Mouse (Mus musculus): Measurements from ENCODE around the gene Mast2. TPM values are rescaled to one million over a fixed set of nuclear protein-coding genes. Genes with fewer than 3 reads are reported as not detected.

Mast2 gene
- total RNA-seq, 2 experiments from 2014 or later: 52.1 to 70.5 TPM

GRCm38 (mm10) chr4:116421170-116421569 is 42.8 kb downstream of the Mast2 start:
- intact Hi-C loops (cut with DNase I; ENCODE audit: low total_unique reads): no loop called here
- no peak for DNase-seq

- intact Hi-C loops (cut with DNase I; ENCODE audit: low total_unique reads): no loop called here
- DNase-seq: no peak
Observed at GRCm38 (mm10) chr4:116412993-116413392, 51.0 kb downstream of the Mast2 start.

GRCm38 (mm10) chr4:116411401-116411800 is 52.6 kb downstream of the Mast2 start:
- intact Hi-C loops (cut with DNase I; ENCODE audit: low total_unique reads): no loop called here
- no peak for DNase-seq

- intact Hi-C loops (cut with DNase I; ENCODE audit: low total_unique reads): no loop called here
- DNase-seq: no peak
Observed at GRCm38 (mm10) chr4:116406668-116407067, 57.3 kb downstream of the Mast2 start.

GRCm38 (mm10) chr4:116405955-116406351 is 58.0 kb downstream of the Mast2 start:
- no peak for DNase-seq
- intact Hi-C loops (cut with DNase I; ENCODE audit: low total_unique reads): no loop called here

GRCm38 (mm10) chr4:116405276-116405954 is 58.6 kb downstream of the Mast2 start:
- no peak for DNase-seq
- intact Hi-C loops (cut with DNase I; ENCODE audit: low total_unique reads): no loop called here

GRCm38 (mm10) chr4:116403884-116404283 is 60.1 kb downstream of the Mast2 start:
- intact Hi-C loops (cut with DNase I; ENCODE audit: low total_unique reads): loop anchor here (5.0 kb wide), 1 partner anchor 62 kb away; no protein-coding TSS in a partner anchor
- peak; percentile 13 for DNase-seq

GRCm38 (mm10) chr4:116402708-116403107 is 61.3 kb downstream of the Mast2 start:
- intact Hi-C loops (cut with DNase I; ENCODE audit: low total_unique reads): loop anchor here (5.0 kb wide), 1 partner anchor 60 kb away; no protein-coding TSS in a partner anchor
- DNase-seq: no peak

- no peak for DNase-seq
- intact Hi-C loops (cut with DNase I; ENCODE audit: low total_unique reads): no loop called here
Observed at GRCm38 (mm10) chr4:116398051-116398450, 65.9 kb downstream of the Mast2 start.

GRCm38 (mm10) chr4:116377973-116378667 is 85.9 kb downstream of the Mast2 start:
- intact Hi-C loops (cut with DNase I; ENCODE audit: low total_unique reads): no loop called here
- no peak for DNase-seq

- intact Hi-C loops (cut with DNase I; ENCODE audit: low total_unique reads): no loop called here
- peak; percentile 66 for DNase-seq
Observed at GRCm38 (mm10) chr4:116371676-116372075, 92.3 kb downstream of the Mast2 start.

GRCm38 (mm10) chr4:116358099-116358498 is 105.9 kb downstream of the Mast2 start:
- intact Hi-C loops (cut with DNase I; ENCODE audit: low total_unique reads): no loop called here
- DNase-seq: peak; percentile 7

- DNase-seq: no peak
- intact Hi-C loops (cut with DNase I; ENCODE audit: low total_unique reads): no loop called here
Observed at GRCm38 (mm10) chr4:116352919-116353318, 111.1 kb downstream of the Mast2 start.

- DNase-seq: no peak
- intact Hi-C loops (cut with DNase I; ENCODE audit: low total_unique reads): no loop called here
Observed at GRCm38 (mm10) chr4:116352496-116352895, 111.5 kb downstream of the Mast2 start.

GRCm38 (mm10) chr4:116342119-116342518 is 121.9 kb downstream of the Mast2 start:
- intact Hi-C loops (cut with DNase I; ENCODE audit: low total_unique reads): loop anchor here (5.0 kb wide), 1 partner anchor 60 kb away; no protein-coding TSS in a partner anchor
- DNase-seq: peak; percentile 56

- DNase-seq: no peak
- intact Hi-C loops (cut with DNase I; ENCODE audit: low total_unique reads): no loop called here
Observed at GRCm38 (mm10) chr4:116336294-116336693, 127.7 kb downstream of the Mast2 start.

GRCm38 (mm10) chr4:116329256-116329655 is 134.7 kb downstream of the Mast2 start:
- intact Hi-C loops (cut with DNase I; ENCODE audit: low total_unique reads): no loop called here
- DNase-seq: no peak

GRCm38 (mm10) chr4:116322127-116322526 is 141.9 kb downstream of the Mast2 start:
- DNase-seq: no peak
- intact Hi-C loops (cut with DNase I; ENCODE audit: low total_unique reads): no loop called here

GRCm38 (mm10) chr4:116317575-116317974 is 146.4 kb downstream of the Mast2 start:
- no peak for DNase-seq
- intact Hi-C loops (cut with DNase I; ENCODE audit: low total_unique reads): no loop called here

GRCm38 (mm10) chr4:116304551-116304950 is 159.4 kb downstream of the Mast2 start:
- no peak for DNase-seq
- intact Hi-C loops (cut with DNase I; ENCODE audit: low total_unique reads): no loop called here

- intact Hi-C loops (cut with DNase I; ENCODE audit: low total_unique reads): no loop called here
- peak; percentile 36 for DNase-seq
Observed at GRCm38 (mm10) chr4:116300878-116301355, 163.1 kb downstream of the Mast2 start.

Data from gastrocnemius, postnatal 14 days (tissue).